Mouse (Mus musculus) hematopoietic multipotent progenitor cell, adult 10-12 weeks (in vitro differentiated cells): Measurements from ENCODE around the gene Cyb5d1. TPM values are rescaled to one million over a fixed set of nuclear protein-coding genes. Genes with fewer than 3 reads are reported as not detected.

ENCODE experiments used
- polyA plus RNA-seq: library from polyadenylated mRNA; stranded (reverse); fragments of >175 nt; gene quantifications from 2 replicates; pipeline ENCODE4 v1.2.3, GENCODE M21; 2012; ENCODE audit warnings: low replicate concordance

Gene Cyb5d1
- polyA plus RNA-seq: 2.9 and 9.4 TPM in 2 replicates

GRCm38 (mm10) chr11:69395235-69395633 is at the start of gene Cyb5d1, which contains the start of gene Naa38:
Cyb5d1 (minus strand) TSS chr11:69395631.
Naa38 (plus strand) TSS chr11:69395487.

GRCm38 (mm10) chr11:69413221-69414181 is 18.1 kb upstream of the Cyb5d1 start, which contains the start of gene Kdm6b:
Kdm6b (minus strand) TSS chr11:69413675.

GRCm38 (mm10) chr11:69398059-69398458 is 2.6 kb upstream of the Cyb5d1 start, which contains the start of gene Tmem88:
Tmem88 (minus strand) TSS chr11:69398234.

GRCm38 (mm10) chr11:69369215-69369989 is 26.0 kb downstream of the Cyb5d1 start, which contains the start of gene Chd3:
Chd3 (minus strand) TSS chr11:69369406.

Other genes starting within 250 kb of the Cyb5d1 start
- not detected in 2 replicates for gene Alox12b, start 238.6 kb downstream of the Cyb5d1 start, polyA plus RNA-seq
- gene Alox8, start 197.8 kb downstream of the Cyb5d1 start, polyA plus RNA-seq: 0.18 and 0.36 TPM in 2 replicates
- gene Gucy2e, start 158.6 kb downstream of the Cyb5d1 start, polyA plus RNA-seq: 0.03 TPM in 2 replicates
- gene Cntrob, start 71.9 kb downstream of the Cyb5d1 start, polyA plus RNA-seq: 16.1 and 37.7 TPM in 2 replicates
- 7.2 and 10.5 TPM in 2 replicates for gene Trappc1, start 71.7 kb downstream of the Cyb5d1 start, polyA plus RNA-seq
- 0.74 and 1.8 TPM in 2 replicates for gene Kcnab3, start 69.4 kb downstream of the Cyb5d1 start, polyA plus RNA-seq
- 1.8 and 6.5 TPM in 2 replicates for gene Rnf227, start 55.2 kb downstream of the Cyb5d1 start, polyA plus RNA-seq
- gene Chd3, start 26.2 kb downstream of the Cyb5d1 start, polyA plus RNA-seq: 412 and 967 TPM in 2 replicates
- 32.7 and 80.7 TPM in 2 replicates for gene Naa38, start 144 bp downstream of the Cyb5d1 start, polyA plus RNA-seq
- gene Tmem88, start 2.6 kb upstream of the Cyb5d1 start, polyA plus RNA-seq: 0.55 and 0.95 TPM in 2 replicates
- gene Kdm6b, start 18.0 kb upstream of the Cyb5d1 start, polyA plus RNA-seq: 124 and 254 TPM in 2 replicates
- 0.30 and 0.55 TPM in 2 replicates for gene Dnah2, start 153.5 kb upstream of the Cyb5d1 start, polyA plus RNA-seq
- gene Efnb3, start 164.6 kb upstream of the Cyb5d1 start, polyA plus RNA-seq: 0.63 and 0.73 TPM in 2 replicates
- 2.2 and 18.6 TPM in 2 replicates for gene Wrap53, start 184.6 kb upstream of the Cyb5d1 start, polyA plus RNA-seq
- 109 and 132 TPM in 2 replicates for gene Trp53, start 184.7 kb upstream of the Cyb5d1 start, polyA plus RNA-seq
- 2.5 and 19.1 TPM in 2 replicates for gene Atp1b2, start 210.3 kb upstream of the Cyb5d1 start, polyA plus RNA-seq
- not detected in 2 replicates for gene Shbg, start 222.3 kb upstream of the Cyb5d1 start, polyA plus RNA-seq
- gene Sat2, start 226.4 kb upstream of the Cyb5d1 start, polyA plus RNA-seq: not detected in 2 replicates
- gene Fxr2, start 237.4 kb upstream of the Cyb5d1 start, polyA plus RNA-seq: 66.7 and 112 TPM in 2 replicates